Mouse (Mus musculus) WW6 (cell line): ENCODE results near the gene Tnip3.

Source experiments
- DNase-seq: peaks from one replicate; pipeline ENCODE4 v3.0.0-alpha.2; 2013; ENCODE audit warnings: low read depth, low spot score

Tnip3 gene

GRCm38 (mm10) chr6:65525192-65525591, at the start of gene Tnip3:
Gene Tnip3 (plus strand): TSS chr6:65525313.
- DNase-seq, result no peak

DNA sequence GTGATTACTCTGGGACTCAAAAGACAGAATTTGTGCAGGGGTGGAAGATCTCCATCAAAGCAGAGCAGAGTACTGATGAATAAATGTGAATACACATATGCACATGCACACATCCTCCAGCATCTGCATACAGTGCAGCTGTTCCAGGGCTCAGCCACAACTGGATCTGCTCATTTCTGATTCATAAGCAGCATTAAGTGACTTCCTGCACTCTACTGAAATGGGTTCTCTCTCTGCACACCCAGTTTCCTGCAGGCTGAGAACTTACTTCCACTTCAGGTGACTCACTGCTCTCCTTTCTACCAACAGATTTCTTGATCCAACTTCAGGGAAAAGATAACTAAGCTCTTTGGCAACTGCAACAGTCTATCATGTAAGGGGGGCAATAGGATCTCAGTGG, 26.3 kb upstream of the Tnip3 start:
- DNase-seq, result no peak

GRCm38 (mm10) chr6:65510051-65510669, 15.0 kb upstream of the Tnip3 start:
- DNase-seq, result peak; percentile 14

GRCm38 (mm10) chr6:65513813-65514212, 11.3 kb upstream of the Tnip3 start:
- DNase-seq, result no peak

GRCm38 (mm10) chr6:65516759-65517158, 8.4 kb upstream of the Tnip3 start:
- DNase-seq, result no peak

- no peak for DNase-seq
These were observed 4.3 kb upstream of the Tnip3 start for GRCm38 (mm10) chr6:65520821-65521220.

DNA sequence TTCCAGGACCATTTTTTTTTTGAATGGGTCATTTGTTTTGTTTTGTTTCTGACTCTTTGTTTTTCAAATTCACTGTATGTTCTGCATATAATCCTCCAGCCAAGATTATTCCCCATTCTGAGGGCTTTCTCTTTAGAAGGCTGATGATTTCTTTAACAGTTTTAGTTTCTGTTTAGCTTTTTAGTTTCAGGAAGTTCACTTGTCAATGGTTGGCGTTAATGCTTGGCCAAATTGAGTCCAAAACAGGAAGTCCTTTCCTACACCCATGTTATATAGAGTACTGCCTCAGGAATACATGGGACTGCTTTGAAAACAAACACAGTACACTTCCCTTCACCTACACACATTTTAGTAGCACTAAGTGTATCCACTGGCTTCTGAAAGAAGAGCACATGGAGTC, 2.8 kb downstream of the Tnip3 start:
- no peak for DNase-seq

DNA sequence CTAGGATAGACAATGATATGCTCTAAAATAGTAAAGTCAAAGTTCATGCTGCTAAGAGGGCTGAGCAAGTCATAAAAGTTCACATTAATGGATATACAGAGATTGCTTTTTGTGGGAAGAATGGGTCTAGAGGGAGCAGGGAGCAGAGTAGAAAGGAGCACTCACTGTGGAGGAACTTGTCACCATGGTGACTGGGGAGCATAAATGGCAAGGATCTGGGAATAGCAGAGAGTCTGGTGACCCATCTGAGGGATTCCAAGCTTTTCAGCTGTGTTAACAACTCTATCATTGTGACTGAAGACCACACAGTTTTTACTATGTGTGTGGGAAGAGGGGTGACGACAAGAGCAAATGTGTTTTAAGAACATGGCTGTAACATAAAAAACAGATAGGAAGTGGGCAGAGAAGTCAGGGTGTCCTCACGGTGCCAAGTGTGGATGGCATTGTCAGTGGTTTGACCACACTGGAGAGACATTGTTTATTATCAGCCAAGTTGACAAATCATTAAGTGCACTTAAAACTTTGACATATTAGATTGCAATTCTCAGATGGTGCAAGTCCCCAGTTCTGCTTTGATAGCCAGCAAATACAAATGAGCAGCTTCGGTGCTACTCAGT, 6.2 kb downstream of the Tnip3 start:
- no peak for DNase-seq

DNA sequence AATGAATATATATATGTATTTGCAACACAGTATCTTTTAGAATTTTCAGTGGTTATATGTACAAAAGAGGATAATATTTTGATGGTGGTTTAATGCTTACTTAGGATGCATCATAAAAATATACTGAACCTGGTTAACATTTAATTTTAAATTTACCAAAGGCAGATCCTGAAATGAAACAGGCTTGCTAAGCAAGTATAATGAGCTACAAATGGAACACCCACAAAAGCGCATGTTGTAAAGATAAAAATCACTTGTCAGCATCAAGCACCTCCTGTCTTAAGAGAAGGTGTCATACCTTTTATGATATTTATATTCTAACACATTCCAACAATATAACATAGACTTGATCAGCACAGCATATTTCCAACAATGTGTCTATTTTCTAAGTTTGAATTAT, 8.6 kb downstream of the Tnip3 start:
- DNase-seq, result no peak

GRCm38 (mm10) chr6:65537327-65537884, 12.3 kb downstream of the Tnip3 start:
- no peak for DNase-seq

DNA sequence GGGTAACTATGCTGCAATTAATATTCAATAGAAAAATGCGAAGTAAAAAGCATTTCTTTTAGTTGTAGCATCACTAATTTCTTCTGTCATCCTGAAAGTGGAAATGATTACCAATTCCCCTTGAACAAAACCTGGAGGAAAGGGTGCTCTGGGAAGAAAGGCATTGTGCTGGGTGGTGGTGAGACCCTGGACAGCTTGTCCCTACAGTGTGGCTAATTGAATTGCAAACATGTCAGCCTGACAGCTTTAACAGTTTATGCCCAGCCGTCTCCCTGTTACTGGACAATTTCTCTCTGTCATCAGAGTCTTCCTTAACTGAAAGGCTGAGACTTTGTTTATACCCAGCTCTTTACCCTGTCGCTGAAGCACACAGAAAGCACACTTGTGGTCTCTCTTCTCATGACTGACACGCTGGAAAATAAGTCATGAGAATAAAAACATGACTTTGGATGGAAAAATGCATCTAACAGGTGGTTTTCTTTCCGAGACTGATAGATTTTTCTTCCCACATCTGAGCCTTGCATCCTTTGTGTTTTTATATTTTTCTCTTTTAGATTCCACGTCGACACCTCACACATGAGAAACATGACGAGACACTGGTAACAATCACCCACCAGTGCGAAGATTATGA, 13.0 kb downstream of the Tnip3 start:
- DNase-seq, result no peak

DNA sequence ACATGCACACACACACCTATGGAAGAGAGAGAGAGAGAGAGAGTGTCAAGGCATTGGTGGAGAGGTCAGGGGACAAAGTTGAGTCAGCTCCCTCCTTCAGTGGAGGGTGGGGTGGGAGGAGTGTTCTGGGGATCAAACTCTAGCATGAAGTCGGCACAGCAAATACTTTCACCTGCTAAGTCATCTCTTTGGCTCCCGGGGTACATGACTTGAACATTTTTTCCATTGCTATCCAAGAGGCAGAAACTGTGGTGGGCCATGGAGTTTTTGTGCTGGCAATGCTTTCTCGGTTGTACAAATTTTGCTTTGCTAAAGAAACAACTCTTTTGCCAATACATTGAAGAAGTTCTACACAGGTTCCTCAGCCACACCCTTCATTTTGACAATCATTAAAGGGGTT, 13.8 kb downstream of the Tnip3 start:
- DNase-seq, result no peak

DNA sequence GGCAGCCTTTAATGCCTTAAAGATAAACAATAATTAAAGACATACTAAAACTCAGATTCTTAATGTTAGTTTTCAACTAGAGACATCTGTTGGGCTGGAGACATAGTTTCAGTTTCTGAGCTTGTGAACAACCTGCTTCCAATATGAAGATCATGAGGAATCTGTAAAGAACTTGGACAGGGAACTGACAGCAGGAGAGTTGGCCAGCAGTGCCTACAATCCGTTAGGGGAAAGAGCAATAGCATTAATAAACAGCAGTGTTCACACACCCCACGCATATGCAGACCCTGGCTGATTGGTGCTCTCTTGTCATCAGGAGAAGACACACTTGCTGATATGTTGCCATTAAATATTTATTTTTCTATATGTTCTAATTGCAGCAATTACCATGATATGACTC, 15.0 kb downstream of the Tnip3 start:
- no peak for DNase-seq

- DNase-seq, result no peak
These were observed 16.0 kb downstream of the Tnip3 start for GRCm38 (mm10) chr6:65541094-65541493.

DNA sequence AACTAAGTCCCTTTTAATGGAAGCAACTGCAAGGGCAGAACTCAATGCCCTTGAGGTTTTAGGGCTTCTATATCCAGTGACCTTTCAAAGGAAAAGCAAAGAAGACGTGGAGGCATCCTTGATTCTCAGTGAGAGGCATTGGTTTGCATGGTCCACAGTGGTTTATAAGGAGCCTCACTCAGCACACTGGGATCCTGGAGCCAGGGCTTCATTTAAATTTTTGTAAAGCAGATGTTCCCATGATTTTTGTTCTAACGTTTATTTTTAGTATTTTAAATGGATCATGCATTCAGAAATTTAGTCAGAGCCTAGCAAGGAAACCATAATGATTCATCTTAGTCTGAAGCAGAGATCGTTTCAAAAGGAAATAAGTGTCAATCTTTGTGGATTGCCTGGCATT, 17.3 kb downstream of the Tnip3 start:
- DNase-seq, result no peak

DNA sequence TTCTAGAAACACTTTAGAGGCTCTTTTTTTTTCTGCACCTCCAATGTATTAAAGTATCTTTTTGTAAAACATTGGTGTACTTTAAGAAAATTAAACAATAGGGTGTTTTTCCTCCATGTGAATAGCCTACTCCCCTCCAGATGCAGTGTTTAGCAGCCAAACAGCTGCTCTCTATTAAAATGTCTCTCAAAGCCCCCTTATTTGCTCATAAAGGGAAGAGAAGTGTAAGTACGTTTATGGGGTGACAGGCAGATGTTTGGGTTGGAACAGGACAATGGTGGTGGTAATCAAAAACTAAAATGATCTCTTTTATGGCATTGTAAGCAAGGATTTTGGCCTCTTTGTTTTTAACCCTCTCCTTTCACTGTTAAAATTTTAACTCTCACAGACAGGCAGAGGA, 17.8 kb downstream of the Tnip3 start:
- DNase-seq, result no peak

- DNase-seq, result no peak
These were observed 39.0 kb downstream of the Tnip3 start for GRCm38 (mm10) chr6:65563887-65564656.

DNA sequence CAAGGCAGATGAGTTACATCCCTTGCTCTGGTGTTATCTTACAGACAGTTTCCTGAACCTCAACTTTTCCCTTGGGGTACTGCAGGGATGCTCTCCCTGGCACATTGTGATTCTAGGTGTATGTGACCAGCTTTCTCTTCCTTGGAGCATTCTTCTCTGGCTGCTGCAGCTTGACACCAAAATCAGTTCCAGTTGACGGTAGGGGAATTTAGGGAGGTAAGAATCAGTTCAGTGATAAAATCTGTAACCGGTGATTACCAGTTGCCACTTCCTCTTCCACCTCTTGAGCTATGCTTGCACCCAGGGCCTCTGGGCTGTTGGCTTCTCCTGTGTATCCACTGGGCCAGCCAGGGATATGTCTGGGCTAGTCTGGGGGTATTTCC, 39.5 kb downstream of the Tnip3 start:
- DNase-seq, result no peak

- DNase-seq, result peak; percentile 11
These were observed 44.6 kb downstream of the Tnip3 start for GRCm38 (mm10) chr6:65569741-65570140.

DNA sequence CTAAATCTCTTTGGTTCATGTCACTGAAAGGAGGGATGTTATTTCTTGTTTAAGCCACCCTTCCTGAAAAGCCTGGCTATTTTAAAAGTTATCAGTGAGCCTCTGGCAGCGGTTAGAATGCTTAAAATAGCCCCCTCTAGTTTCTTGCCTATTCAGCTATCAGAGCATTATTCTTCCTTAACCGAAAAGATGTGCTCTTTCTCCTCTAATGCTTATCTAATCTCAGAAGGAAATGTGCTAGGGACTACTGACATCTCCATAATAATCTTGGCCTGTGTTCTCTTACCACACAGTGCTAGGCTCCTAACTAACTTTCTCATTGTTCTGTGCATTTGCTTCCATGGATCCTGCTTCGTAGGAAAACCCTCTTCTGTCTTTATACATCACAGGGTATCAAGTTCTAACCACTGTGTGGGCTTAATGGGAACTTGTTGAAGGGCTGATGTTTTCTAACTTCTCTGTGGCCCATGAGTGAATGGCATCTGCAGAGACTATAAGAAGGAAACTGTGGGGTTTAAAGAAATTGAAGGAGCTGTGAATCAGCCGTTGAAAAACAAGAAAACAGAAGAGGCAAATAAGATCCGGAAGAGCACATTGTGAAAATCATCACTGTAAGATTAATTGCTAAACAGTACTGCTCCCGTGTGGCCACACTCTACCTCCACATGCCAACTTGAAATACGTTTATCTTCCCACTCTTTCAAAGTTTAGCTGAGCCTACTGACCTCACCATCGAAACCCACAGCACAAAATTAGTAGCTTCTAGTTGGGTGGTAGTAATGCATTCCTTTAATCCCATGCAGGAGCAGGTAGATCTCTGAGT, 53.2 kb downstream of the Tnip3 start:
- no peak for DNase-seq

DNA sequence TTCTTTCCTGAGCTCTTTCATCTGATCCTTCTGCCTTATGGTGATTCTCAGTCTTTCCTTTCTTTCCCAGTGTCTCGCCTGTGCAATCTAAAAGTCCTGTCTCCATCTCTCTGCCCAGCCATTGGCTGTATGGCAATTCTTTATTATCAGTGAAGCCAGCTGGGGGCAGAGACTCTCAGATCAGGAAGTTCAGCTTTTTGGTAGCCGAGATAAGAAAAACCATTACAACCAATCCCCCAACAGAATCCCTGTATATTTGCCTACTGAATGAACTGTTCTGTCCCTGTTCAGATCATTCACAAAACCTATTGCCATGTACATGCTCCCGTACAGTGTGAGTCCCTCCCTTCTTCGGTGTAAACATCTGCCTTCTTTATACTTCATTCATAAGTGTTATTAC, 57.9 kb downstream of the Tnip3 start:
- no peak for DNase-seq
